Mouse (Mus musculus): ENCODE measurements around the gene Pxylp1. TPM values are rescaled to one million over a fixed set of nuclear protein-coding genes. Genes with fewer than 3 reads are reported as not detected.

The Pxylp1 gene
- total RNA-seq, 1 experiment from 2014 or later, result 13.1 TPM

DNA sequence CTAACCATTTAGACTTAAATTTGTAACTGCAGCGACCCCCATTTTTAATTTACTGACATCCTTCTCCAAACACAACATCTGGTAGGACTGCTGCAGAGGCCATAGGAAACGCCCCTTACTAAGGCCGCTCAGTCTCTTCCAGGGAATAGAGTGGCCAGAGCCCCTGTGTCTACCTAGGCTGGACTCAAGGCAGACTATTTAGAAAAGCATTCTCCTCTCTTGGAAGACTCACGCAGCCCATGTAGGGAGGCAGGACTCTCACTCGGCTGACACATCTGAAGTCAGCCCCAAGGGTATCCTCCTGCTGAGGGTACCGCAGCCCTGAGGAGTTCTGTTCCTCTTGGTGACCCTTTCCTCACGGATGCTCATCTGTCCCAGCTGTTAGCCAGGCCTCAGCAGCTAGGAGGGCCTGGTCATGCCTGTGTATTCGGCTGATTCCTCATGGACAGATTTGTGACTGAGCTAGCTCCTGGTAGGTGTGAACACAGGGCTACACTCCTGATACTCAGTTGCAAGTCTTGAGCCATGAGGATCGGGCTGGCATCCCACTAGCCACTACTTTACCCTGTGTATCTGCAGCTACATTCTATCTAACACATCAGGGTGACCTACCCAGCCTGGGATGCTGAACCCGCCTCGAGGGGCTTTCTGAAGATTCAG is 73.5 kb downstream of the Pxylp1 start:
- DNase-seq, result no peak

DNA sequence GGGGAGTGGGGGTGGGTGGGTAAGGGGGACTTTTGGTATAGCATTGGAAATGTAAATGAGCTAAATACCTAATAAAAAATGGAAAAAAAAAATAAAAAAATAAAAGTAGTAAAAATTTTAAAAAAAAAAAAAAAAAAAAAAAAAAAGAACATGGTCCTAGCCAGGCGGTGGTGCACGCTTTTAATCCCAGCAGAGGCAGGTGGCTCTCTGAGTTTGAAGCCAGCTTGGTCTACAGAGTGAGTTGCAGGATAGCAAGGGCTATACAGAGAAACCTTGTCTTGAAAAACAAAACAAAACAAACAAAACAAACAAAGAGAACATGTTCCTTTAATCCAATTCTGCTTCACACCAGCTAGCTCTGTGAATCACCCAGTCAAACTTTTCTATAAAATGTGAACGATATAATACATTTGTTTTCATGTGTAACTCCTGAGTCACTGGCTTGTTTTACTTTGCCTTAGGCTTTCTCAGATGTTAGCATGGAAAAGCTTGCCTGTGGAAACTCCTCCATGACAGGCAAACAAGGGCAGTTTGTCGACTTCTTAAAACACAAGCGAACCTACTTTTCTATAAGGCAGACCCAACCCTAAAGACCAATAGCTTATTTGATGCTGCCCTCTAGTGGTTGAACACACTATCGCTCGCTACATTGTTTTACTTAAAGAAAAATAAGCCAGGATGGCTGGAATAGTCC is 74.2 kb downstream of the Pxylp1 start:
- DNase-seq, result no peak

DNA sequence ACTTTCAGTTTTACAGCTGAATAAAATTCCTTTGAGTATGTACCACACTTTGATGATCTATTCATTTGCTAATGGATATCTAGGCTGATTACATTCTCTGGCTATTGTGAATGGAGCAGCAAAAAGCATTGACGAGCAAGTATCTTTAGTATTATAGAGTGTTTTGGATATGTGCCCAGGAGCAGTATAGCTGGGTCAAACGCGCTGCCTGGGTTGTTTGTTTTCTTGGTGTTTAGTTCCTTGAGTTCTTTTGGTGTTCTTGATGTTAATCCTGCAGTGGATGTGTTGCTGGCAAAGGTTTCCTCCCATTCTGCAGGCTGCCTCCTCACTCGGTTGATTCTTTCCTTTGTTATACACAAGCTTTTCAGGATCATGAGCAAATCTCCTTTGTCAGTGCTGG is 80.5 kb downstream of the Pxylp1 start:
- DNase-seq, result no peak

DNA sequence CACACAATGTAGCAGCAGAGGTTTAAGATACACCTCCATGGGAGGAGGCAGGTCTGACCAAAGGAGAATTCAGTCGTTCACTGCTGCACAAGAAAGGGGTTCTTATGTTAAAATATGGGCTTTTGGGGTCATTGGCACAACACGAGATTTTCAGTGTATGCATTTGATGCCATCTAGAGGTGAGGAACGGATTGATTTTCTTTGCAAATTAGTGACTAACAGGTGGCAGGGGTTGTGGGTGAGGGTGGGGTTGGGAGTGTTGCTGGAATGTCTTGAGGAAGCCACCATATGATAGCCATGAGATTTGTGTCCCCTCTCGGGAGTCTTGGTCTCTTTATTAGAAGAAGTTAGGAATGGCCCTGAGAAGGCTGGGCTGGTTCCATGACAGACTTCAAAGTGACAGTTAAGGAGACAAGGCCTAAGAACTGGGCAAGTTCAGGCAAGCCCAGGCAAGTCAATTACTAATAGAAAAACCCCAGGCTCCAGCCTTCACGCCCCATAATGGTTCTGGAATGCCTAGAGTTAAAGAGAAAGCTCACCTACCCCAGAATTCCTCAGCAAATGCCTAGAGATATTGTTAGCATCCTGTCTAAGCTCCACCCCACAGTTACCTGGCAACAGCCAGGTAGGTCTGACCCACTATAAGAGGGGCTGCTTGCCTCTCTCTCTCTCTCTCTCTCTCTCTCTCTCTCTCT is 92.2 kb downstream of the Pxylp1 start:
- no peak for DNase-seq

DNA sequence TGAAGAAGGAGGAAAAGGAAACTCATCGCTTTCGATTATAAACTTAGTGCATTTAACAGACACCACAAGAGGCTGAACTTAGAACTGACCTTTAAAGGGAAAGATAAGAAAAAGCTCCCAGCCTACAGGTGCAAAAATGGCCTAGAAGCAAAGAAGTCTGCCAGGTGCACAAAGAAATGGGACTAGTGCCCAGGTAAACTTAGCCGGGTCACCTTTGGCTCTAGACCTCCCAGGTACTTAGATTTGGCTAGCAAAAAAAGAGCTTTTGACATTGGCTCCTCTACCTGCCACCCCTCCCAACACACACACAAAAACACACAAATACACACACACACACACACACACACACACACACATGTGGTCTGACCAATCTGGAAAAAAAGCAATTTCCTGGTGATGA is 95.2 kb downstream of the Pxylp1 start:
- DNase-seq, result no peak

DNA sequence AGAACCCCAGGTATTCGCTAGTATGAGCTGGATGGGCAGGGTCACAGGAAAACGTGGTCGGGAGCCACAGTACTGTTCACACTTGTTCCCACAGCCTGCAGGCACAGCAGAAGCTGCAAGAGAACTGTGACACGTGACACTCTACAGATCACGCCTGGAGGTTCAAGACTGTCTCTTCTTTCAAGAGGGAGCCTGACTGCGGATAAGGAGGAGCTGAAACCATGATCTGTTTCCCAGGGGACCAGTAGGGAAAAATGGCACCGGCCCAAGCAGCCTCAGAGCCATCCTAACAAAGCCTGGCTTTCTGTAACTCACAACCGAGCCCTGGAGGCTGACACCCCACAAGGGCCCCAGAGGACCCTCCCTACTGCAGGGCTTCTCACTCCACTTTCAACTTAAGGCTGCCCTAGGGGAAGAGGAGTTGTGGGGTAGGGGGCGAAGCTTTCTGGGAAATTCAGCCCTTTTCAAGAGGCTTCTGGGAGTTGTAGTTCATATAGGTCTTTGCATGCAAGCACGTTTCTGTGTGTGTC is 97.0 kb downstream of the Pxylp1 start:
- DNase-seq, result peak; percentile 15

DNA sequence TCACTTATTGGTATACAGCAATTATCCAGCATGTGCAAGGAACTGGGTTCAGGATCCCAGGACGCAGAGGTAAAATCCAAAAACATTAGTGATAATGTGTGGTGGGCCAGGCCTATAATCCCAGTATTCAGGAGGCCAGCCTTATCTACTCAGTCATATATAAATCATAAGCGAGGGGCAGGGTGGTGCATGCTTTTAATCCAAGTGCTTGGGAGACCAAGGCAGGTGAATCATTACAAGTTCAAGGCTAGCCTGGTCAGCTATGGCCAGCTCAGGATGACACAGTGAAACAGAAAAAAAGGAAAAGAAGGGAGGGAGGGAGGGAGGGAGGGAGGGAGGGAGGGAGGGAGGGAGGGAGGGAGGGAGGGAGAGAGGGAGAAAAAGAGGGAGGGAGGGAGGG is 97.9 kb downstream of the Pxylp1 start:
- DNase-seq, result no peak

DNA sequence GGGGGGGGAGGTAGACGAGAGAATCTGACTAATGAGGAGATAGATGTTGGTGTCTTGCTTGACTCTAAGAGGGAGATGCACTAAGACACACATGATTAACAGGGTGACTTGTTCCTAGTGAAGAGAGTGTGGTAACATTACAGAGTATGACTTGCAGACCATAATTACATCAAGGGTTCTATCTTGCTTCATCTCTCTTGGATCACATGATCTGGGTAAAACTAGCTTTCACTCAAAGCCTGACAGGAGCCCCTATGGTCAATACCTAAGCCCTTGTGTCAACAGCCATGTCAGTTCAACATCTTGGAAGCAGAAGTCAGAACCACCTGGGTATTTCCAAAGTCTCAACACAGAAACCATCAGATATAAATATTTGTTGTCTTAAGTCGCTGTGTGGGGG is 99.9 kb downstream of the Pxylp1 start:
- DNase-seq, result no peak

DNA sequence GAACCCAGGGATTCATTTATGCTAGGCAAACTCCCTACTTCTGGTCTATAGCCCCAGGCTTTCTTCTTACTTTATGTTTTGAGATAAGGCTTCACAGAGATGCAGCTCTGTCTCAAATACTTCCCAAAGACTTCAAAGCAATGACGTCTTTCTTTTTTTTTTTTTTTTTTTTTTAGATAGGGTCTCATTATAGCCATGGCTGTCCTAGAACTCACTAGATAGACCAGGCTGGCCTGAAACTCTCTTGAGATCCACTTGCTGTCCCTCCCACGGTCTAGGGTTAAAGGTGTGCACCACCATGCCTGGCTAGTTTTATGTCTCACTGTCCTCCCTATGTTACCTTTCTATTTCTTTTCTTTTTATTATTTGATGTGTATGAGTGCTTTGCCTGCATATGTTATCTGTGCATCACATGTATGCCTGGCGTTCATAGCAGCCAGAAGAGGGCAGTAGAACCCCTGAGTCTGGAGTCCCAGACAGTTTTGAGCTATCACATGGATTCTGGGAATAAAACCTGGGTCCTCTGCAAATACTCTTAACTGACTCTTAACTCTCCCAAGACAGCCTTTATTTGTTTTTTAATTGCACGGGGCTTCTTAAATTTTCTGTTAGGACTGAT is 102.0 kb downstream of the Pxylp1 start:
- no peak for DNase-seq

DNA sequence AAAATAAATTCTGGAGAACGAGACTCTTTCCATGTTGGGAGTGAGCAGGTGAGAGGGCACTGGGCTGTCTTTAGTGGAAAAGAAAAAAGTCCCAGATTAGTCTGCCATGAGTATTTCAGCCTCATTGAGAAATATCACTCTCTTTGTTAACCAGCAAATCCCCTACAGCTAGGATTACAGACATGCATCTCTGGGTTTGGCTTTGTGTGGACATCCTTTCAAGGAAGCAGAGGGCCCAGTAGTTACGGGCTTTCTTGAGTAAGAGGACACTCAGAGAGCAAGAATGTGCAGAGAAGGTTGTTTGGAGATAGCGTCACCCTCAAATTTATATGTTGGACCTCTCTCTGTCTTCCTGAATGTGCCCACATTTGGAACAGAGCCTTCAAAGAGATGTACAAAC is 102.6 kb downstream of the Pxylp1 start:
- DNase-seq, result no peak

DNA sequence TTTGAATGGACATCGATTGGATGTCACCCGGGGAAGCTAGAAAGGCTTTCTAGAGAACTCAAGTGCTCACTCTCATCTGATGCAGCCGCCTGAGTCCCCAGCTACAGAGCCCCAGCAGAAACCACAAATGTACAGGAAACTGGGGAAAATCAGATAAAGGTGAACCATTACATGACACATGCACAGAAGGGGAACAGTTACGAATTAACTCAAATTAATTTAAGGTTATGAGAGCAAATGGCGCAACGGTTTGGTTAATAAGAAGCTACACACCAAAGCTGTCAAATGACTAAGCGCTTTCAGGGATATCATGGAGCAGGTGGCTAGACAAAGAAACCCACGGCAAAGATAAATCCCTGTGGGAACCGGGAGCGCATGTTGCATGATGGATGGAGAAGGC is 104.7 kb downstream of the Pxylp1 start:
- no peak for DNase-seq

DNA sequence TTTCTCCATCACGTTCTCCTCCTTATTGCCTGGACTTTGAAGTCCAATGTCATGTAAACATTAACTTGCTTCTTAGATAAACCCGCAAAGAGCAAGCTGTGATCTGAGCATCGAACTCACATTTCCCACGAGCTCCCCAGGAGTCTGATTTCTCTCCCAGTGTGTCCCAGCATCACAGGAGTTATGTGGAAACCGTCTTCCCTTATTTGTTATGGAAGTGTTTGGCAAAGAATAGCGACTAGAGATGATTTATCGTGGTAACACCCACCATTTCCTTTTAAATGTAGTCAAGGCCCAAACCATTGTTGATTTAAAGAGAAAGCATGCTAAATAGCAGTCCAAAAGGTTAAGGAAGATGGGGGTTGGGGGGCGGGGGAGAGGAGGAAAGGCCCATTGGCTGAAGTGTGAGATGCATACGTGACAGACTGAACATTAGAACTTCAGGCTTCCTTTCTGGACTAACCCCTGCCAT is 106.6 kb downstream of the Pxylp1 start:
- no peak for DNase-seq

DNA sequence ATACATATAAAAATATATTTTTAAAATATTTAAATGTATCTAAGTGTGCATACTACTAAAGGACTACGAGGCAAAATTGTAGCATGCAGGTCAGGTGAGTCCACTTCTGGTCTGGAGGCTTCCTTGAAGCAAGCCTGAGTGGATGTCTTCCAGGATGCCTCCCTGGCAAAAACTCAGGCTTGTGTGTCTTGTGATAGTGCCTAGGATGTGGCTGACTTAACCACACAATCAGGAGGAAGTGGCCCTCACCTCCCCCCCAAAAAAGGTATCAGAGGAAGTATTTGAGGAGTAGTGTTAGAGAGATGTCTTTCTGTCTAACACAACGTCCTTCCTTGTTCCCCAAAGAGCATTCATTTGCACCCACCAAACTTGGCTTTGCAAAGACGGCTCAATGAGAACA is 107.3 kb downstream of the Pxylp1 start:
- DNase-seq, result no peak

DNA sequence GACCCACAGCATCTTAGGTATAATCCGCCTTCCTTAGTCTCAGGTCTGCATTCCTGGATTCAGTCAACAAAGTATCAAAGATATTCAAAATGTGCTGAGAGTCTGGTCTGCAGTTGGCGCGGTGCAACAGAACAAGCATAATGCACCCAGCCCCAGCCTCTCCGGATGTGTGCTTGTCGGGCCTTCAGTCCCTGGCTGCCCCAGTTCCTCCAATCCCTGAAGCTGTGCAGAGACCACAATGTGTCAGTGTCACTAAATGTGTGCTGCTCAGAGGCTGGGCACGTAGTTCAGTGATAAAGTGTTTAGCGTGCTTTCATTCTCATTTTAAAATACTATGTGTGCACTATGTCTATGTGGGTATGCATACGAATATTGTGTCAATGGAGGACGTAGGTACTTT is 108.8 kb downstream of the Pxylp1 start:
- no peak for DNase-seq

DNA sequence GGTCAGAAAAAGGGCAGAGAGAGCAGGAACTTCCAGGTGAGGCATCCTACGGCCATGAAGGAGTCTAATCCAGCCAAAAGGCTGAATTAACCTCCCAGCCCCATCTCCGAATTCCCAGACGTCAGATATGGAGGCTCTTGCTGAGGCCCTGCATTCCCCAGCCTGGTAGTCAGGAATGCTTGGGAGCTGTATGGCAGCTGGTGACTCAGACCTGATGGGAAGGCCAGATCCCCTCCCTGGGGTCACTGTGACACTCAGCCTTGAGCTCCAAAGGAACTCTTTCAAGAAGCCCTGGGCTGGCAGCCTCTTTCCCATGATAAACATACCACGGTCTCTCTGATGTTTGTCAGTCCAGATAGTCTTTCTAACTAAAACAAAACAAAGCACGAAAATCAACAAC is 109.2 kb downstream of the Pxylp1 start:
- DNase-seq, result peak; percentile 49

DNA sequence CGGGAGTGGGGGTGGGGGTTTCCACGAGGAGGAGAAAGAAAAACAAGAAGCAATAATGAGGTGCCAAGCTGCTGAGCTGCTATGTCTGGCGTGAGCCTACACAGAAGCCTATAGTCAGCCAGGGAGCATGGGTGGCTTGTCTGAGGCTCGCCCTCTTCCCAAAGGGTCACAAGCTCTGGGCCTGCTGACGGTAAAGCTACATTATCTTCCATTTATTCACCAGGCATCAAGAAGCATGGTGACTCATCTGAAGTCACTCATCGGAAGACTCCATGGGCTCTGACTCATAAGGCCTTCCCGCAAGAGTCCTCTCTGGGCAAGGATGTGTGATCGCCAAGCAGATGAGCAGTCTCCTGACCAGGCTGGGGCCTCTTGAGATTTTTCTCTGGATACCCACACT is 110.4 kb downstream of the Pxylp1 start:
- DNase-seq, result no peak

Other genes with a start within 250 kb of the Pxylp1 start
- 56.5 and 65.6 TPM in 2 replicates for gene Zbtb38, start 139.8 kb downstream of the Pxylp1 start, total RNA-seq (2021)
- gene Spsb4, start 126.2 kb upstream of the Pxylp1 start, total RNA-seq (2021), result 0.86 and 1.2 TPM in 2 replicates
- gene Slc25a36, start 218.5 kb upstream of the Pxylp1 start, total RNA-seq (2021), result 76.6 and 105 TPM in 2 replicates

All from adrenal gland, postnatal 25 days (tissue).